Mouse (Mus musculus): Measurements from ENCODE around the gene Spata32.

Spata32 gene

GRCm38 (mm10) chr11:103173041-103173770 lies 45.0 kb downstream of the Spata32 start:
- DNase-seq, result no peak

GRCm38 (mm10) chr11:103172392-103173040 lies 45.7 kb downstream of the Spata32 start:
- DNase-seq, result no peak

GRCm38 (mm10) chr11:103171703-103172391 lies 46.4 kb downstream of the Spata32 start:
- DNase-seq, result peak; percentile 79 to 88

GRCm38 (mm10) chr11:103171286-103171620 lies 47.0 kb downstream of the Spata32 start:
- DNase-seq, result no peak

GRCm38 (mm10) chr11:103170494-103171285 lies 47.5 kb downstream of the Spata32 start, which contains the start of gene Fmnl1:
Fmnl1 (plus strand) TSS chr11:103171107.
- peak in 1 of 2 experiments; percentile 50 for DNase-seq

- DNase-seq, result no peak
Measured at GRCm38 (mm10) chr11:103170111-103170493, 48.1 kb downstream of the Spata32 start.

- DNase-seq, result no peak
Measured at GRCm38 (mm10) chr11:103169664-103170063, 48.6 kb downstream of the Spata32 start.

- DNase-seq, result peak; percentile 57 to 84
Measured at GRCm38 (mm10) chr11:103168690-103169390, 49.4 kb downstream of the Spata32 start.

- no peak for DNase-seq
Measured at GRCm38 (mm10) chr11:103164391-103164790, 53.8 kb downstream of the Spata32 start.

- peak in 1 of 2 experiments; percentile 47 for DNase-seq
Measured at GRCm38 (mm10) chr11:103162132-103162531, 56.1 kb downstream of the Spata32 start.

GRCm38 (mm10) chr11:103161449-103161848 lies 56.8 kb downstream of the Spata32 start:
- no peak for DNase-seq

GRCm38 (mm10) chr11:103160738-103161137 lies 57.5 kb downstream of the Spata32 start:
- DNase-seq, result no peak

GRCm38 (mm10) chr11:103158621-103159478 lies 59.4 kb downstream of the Spata32 start:
- DNase-seq, result peak; percentile 94 to 97
